Mouse (Mus musculus): ENCODE measurements around the gene Ube2t.

Gene Ube2t

DNA sequence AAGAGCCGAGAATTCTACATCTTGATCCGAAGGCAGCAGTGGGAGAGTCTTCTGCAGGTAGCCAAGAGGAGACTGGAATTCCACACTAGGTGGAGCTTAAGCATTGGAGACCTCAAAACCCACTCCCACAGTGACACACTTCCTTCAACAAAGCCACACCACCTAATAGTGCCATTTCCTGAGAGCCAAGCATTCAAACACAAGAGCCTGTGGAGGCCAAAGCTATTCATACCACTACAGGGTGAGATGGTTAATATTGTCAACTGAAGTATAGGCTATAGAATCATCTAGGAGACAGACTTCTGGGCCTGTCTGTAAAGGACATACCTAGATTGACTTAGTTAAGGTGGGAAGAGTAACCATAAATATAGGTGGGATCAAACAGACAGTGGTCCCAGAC is 3.1 kb downstream of the Ube2t start:
- no peaks in the 10 kb centered on the region for H3K27me3 ChIP-seq (ENCODE audit: control insufficient read depth, insufficient read depth, low read length, poor library complexity, severe bottlenecking)
- H3K36me3 ChIP-seq (ENCODE audit: control insufficient read depth, insufficient read depth, low read length, poor library complexity, severe bottlenecking), result no peaks in the 10 kb centered on the region
- no peak for DNase-seq (ENCODE audit: low read depth, low spot score)

DNA sequence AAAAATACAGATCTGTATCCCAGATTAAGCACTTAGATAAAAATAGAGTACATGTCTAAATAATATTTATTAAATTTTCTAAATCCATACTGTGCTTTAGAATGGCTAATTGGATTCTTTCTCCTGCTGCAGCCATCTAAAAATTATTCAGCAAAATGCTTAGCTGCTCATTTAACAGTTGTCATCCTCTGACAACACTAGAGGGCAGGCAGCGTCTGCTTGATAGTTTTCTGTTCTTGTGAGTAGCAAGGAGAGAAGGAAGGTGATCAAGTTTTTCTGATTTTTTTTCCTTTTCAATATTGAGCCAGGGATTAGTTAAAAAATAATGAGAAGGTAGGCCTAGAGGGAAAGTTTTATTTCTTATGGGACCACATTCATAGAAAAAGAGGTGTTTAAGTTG is 10.6 kb downstream of the Ube2t start:
- no peaks in the 10 kb centered on the region for H3K36me3 ChIP-seq (ENCODE audit: control insufficient read depth, insufficient read depth, low read length, poor library complexity, severe bottlenecking)
- DNase-seq (ENCODE audit: low read depth, low spot score), result peak; percentile 16
- no peaks in the 10 kb centered on the region for H3K27me3 ChIP-seq (ENCODE audit: control insufficient read depth, insufficient read depth, low read length, poor library complexity, severe bottlenecking)

DNA sequence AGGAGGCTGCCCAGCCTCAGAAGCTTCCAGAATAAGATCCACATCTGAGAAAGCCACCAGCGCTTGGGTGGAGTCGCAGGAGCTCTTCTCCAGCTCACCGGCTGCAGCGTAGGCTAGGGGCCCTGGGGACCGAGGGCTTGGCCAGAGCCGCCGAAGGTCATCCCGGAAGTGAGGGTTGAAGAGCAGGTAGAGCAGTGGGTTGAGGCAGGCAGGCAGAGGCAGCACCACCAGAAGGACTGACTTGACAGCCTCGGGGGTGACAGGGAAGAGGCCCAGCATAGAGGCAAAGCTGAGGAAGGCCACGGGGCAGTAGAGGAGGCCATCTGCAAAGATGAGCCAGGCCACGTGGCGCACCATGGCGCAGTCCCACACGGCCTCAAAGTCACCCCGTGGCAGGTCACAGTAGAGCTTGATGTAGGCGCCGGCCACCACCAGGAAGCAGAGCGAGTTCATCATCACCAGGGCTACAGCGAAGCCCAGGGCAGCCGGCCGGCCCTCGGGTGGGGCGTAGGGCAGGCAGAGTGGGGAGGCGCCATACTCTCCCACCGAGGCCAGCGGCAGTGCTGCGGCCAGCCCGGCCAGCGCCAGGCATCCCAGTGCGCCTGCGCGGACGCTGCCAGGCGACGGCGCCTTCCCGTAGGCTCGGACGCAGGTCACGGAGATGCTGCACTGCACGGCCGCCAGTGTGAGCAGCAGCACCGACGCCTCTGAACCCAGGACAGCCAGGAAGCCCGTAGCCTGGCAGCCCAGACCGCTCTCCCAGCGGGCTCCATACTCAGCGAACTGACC is 25.0 kb downstream of the Ube2t start:
- peak; percentile 40 for DNase-seq (ENCODE audit: low read depth, low spot score)
- Histone ChIP-seq H3K36me3 (ENCODE audit: control insufficient read depth, insufficient read depth, low read length, poor library complexity, severe bottlenecking) (no peaks in the 10 kb centered on the region), H3K27me3 (ENCODE audit: control insufficient read depth, insufficient read depth, low read length, poor library complexity, severe bottlenecking) (no peaks in the 10 kb centered on the region; the same call in 1 of the 2 replicates)

DNA sequence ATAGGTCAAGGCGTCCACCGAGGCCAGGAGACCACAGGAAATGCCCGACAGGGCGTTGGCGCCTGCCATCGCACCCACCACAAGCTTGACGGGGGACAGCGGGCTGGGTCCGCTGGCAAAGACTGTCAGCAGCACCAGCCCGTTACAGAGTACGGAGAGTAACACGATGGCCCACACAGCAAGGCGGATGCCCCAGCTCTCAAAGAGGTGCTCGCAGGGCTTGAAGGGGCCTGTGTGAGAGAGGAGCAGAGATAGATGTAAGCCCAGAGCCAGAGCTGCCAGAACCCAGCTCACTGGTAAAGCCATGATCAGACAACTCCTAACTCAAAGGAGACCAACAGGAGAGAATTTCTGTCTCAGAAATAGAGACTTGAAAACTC is 25.6 kb downstream of the Ube2t start:
- Histone ChIP-seq H3K27me3 (ENCODE audit: control insufficient read depth, insufficient read depth, low read length, poor library complexity, severe bottlenecking) (no peaks in the 10 kb centered on the region; the same call in 1 of the 2 replicates), H3K36me3 (ENCODE audit: control insufficient read depth, insufficient read depth, low read length, poor library complexity, severe bottlenecking) (no peaks in the 10 kb centered on the region)
- peak; percentile 4 for DNase-seq (ENCODE audit: low read depth, low spot score)

DNA sequence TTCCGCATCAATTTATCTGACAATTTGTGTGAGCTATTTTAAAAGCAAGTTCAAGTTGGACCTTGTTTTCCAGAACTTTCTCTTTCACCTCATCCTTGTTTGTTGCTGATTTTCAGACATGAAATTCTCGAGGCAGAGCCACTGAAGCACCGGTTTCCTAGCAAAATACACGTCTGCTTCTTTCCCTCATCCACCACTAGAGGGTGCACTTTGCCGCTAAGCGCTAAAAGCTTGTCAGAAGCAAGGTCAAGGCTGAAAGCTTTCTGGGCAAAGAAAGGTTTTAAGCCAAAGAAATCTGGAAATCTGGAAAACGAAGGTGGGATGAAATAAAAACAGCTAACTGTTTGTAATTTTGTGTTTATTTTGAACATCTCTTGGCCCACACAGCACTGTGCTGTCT is 27.0 kb downstream of the Ube2t start:
- no peaks in the 10 kb centered on the region; the same call in 1 of the 2 replicates for H3K27me3 ChIP-seq (ENCODE audit: control insufficient read depth, insufficient read depth, low read length, poor library complexity, severe bottlenecking)
- no peaks in the 10 kb centered on the region for H3K36me3 ChIP-seq (ENCODE audit: control insufficient read depth, insufficient read depth, low read length, poor library complexity, severe bottlenecking)
- DNase-seq (ENCODE audit: low read depth, low spot score), result peak; percentile 89

DNA sequence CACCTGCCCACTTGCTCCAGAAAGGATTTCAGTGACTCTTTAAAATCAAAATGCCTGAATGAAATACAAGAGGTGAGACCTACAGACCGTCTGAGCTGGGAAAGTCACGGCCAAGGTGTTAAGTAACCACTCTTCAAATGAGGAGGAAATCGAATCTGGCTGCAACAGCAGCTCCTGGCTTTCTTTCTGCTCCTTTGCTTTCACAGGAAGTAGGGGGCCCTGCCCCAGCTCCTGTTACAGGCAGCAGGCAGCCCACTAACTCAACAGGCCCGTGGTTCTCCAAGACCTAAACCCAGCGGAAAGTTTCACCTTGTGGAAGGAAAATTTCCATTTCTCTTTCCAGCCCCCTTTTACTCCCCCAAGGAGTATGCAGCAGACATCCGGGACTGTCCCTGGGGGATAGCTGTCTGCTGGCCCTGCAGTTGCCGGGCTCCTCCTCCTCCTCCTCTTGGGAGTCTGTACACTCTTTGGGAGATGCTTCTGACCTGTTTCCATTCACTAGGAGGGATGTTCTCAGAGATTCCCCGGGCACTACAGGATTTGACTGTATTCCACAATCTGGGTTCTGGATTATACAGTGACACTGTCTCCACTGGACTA is 29.8 kb downstream of the Ube2t start:
- H3K36me3 ChIP-seq (ENCODE audit: control insufficient read depth, insufficient read depth, low read length, poor library complexity, severe bottlenecking), result no peaks in the 10 kb centered on the region
- DNase-seq (ENCODE audit: low read depth, low spot score), result no peak
- H3K27me3 ChIP-seq (ENCODE audit: control insufficient read depth, insufficient read depth, low read length, poor library complexity, severe bottlenecking), result no peaks in the 10 kb centered on the region; the same call in 1 of the 2 replicates

DNA sequence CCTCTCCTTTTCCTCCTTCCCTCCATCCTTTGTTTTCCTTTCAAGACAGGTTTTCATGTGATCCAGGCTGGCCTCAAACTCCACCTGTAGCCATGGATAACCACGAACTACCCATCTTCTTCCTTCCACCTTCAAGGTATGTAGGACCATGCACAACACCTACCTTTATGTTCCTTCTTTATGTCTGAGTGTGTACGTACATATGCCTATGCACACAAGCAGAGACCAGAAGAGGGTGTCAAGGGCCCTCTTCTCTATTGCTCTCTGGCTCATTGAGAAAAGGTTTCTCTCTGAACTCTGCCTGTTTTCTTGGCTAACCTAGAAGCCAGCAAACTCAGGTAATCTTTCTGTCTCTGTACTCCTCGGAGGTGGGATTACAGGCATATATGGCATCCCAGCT is 32.4 kb downstream of the Ube2t start:
- Histone ChIP-seq H3K27me3 (ENCODE audit: control insufficient read depth, insufficient read depth, low read length, poor library complexity, severe bottlenecking) (no peaks in the 10 kb centered on the region), H3K36me3 (ENCODE audit: control insufficient read depth, insufficient read depth, low read length, poor library complexity, severe bottlenecking) (no peaks in the 10 kb centered on the region)
- DNase-seq (ENCODE audit: low read depth, low spot score), result no peak

DNA sequence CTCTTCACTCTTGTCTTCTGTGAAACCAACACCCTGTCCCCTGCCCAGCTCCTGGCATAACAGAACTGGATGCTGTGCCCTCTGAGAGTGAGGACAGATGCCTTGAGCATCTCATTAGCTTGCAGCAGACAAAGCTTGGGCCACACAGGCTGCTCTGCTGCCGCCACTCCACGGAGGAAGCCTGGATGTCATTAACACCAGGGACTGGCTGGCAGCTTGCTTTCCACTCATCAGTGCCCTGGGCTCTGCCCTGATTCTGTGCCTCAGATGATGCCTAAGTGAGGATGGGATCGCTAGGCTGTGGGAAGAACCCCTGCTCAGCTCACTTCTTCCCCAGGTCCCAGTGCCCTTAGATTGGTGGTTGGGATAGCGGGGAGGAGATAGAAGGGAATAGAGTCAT is 33.1 kb downstream of the Ube2t start:
- Histone ChIP-seq H3K36me3 (ENCODE audit: control insufficient read depth, insufficient read depth, low read length, poor library complexity, severe bottlenecking) (no peaks in the 10 kb centered on the region), H3K27me3 (ENCODE audit: control insufficient read depth, insufficient read depth, low read length, poor library complexity, severe bottlenecking) (no peaks in the 10 kb centered on the region)
- DNase-seq (ENCODE audit: low read depth, low spot score), result no peak

DNA sequence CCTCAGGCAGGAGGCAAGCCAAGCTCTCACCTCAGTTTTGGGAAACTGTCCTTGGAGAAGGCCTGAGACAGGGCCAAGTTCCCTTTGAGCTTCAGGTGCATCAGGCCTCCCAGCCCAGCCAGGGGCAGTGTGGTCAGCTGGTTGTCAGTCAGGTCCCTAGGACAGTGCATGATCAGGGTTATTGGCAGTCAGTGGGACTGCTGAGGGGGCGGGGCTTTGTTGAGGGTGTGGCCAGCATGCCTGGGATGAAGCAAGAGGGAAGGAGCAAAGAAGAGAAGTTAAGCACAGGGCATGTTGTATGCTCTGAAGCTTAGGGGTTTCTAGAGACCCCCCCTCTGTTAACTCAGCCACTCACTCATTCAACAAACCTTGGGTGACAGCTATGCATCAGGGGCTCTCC is 33.6 kb downstream of the Ube2t start:
- Histone ChIP-seq H3K27me3 (ENCODE audit: control insufficient read depth, insufficient read depth, low read length, poor library complexity, severe bottlenecking) (no peaks in the 10 kb centered on the region), H3K36me3 (ENCODE audit: control insufficient read depth, insufficient read depth, low read length, poor library complexity, severe bottlenecking) (no peaks in the 10 kb centered on the region)
- DNase-seq (ENCODE audit: low read depth, low spot score), result no peak

DNA sequence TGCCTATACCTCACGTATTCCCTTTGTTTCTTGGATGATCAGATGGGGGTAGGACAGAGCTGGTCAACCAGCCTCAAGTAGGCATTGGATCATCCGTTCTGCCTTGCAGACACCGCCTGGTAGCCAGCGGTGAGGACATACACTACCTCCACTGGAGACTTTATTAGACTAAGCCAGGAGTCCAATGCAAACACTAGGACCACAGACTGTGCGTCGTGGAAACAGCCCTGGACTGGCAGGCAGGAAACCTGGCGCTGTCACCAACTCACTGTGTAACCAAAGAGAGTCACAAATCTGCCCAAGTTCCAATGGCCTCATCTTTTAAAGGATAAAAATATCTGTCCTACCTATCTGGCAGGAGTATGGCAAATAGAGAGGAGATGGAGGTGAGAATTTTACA is 34.1 kb downstream of the Ube2t start:
- H3K27me3 ChIP-seq (ENCODE audit: control insufficient read depth, insufficient read depth, low read length, poor library complexity, severe bottlenecking), result no peaks in the 10 kb centered on the region
- DNase-seq (ENCODE audit: low read depth, low spot score), result no peak

DNA sequence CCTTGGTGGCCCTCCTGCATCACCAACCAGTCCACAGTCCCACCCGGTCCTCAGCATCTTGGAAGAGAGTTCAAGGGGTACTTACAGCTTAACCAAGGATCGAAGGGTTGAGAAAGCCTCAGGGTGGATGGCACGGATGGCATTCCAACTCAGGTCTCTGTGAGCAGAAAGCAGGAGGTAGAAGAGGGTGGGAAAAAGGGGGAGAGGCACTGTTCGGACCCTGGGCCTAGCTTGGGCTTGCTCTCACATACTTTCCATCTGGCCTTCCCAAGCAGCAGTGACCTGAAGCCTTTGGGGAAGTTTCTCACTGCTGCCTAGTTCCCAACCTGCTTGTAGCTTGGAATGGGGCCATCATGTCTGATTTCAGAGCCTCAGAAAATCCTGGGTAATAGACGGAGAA is 35.2 kb downstream of the Ube2t start:
- DNase-seq (ENCODE audit: low read depth, low spot score), result no peak
- H3K36me3 ChIP-seq (ENCODE audit: control insufficient read depth, insufficient read depth, low read length, poor library complexity, severe bottlenecking), result no peaks in the 10 kb centered on the region
- no peaks in the 10 kb centered on the region for H3K27me3 ChIP-seq (ENCODE audit: control insufficient read depth, insufficient read depth, low read length, poor library complexity, severe bottlenecking)

More for the DNA sequence above, 34.1 kb downstream of the Ube2t start:
- no peaks in the 10 kb centered on the region for H3K36me3 ChIP-seq (ENCODE audit: control insufficient read depth, insufficient read depth, low read length, poor library complexity, severe bottlenecking)

DNA sequence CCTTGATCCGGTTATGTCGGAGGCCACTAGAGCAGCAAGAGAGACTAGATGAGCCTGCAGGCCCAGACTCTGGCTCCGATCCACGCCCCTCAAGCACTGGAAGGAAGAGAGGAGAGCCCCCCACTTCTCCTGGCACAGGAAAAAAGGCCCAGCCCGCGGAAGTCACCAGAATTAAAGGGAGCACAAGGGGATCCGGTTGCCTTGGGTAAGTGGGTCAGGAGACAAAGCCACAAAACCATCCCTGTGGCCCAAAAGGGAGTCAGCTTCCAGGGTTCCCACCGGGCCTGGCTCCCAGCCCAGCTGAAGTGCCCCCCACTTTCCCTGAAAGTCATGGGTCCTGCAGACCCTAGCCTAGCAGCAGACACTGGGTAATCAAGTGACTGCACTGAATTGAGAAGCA is 35.9 kb downstream of the Ube2t start:
- no peak for DNase-seq (ENCODE audit: low read depth, low spot score)
- Histone ChIP-seq H3K36me3 (ENCODE audit: control insufficient read depth, insufficient read depth, low read length, poor library complexity, severe bottlenecking) (no peaks in the 10 kb centered on the region), H3K27me3 (ENCODE audit: control insufficient read depth, insufficient read depth, low read length, poor library complexity, severe bottlenecking) (no peaks in the 10 kb centered on the region)

DNA sequence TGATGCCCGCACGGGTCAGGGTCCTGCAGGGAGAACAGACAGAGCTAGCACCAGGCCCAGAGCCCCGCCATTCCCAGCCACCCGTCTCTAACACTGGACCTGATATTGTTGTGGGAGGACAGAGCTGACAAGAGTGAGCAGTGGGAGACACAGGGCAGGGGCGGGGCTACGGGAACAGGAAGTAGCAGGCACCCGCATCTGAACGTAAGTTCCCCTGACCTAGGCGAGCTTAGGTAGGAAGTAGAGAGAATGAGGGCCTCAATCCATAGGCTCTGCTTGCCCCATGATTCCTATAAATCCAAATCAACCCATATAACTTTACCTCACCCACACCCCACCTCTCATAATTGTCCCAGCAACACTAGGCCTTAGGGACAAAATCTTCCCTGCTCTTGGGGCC is 38.2 kb downstream of the Ube2t start:
- peak; percentile 15 for DNase-seq (ENCODE audit: low read depth, low spot score)
- no peaks in the 10 kb centered on the region for H3K36me3 ChIP-seq (ENCODE audit: control insufficient read depth, insufficient read depth, low read length, poor library complexity, severe bottlenecking)

DNA sequence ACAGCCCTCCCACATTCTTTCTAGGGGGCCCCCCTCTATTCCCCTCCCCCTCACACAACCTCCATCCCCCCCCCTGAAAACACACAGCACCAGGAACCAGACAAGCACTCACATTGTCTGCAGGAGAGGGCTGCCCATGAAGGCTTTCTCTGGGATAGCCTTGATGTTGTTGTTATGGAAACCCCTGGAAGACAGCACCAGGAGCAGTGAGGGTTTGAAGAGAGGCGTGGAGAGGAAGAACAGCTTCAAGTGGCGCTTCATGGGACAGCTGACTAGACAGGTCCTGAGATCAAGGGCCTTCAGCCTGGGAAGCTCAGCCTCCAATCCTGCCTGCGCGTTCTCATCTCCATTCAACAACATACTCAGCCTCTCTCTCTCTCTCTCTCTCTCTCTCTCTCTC is 41.0 kb downstream of the Ube2t start:
- no peak for DNase-seq (ENCODE audit: low read depth, low spot score)

More for the DNA sequence above, 38.2 kb downstream of the Ube2t start:
- no peaks in the 10 kb centered on the region for H3K27me3 ChIP-seq (ENCODE audit: control insufficient read depth, insufficient read depth, low read length, poor library complexity, severe bottlenecking)

DNA sequence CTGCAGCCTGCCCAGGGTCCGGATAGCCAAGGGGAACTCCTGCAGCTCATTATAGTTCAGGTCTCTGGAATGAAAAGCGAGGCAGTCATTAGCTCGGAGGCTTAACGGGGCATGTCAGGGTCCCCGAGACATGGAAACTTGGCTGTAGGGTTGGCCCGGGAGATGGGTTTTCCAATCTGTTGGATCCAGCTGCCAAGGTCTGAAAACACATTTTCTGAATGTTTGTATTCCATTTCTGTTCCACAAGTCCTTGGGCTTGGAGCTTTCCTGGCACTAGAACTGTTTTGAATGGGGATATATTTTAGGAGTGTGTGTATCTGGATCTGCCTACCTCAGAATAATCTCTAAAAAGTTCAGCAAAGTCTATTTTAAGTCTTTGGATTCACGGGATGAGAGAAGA is 43.3 kb downstream of the Ube2t start:
- no peak for DNase-seq (ENCODE audit: low read depth, low spot score)
- Histone ChIP-seq H3K36me3 (ENCODE audit: control insufficient read depth, insufficient read depth, low read length, poor library complexity, severe bottlenecking) (no peaks in the 10 kb centered on the region), H3K27me3 (ENCODE audit: control insufficient read depth, insufficient read depth, low read length, poor library complexity, severe bottlenecking) (no peaks in the 10 kb centered on the region)

More for the DNA sequence above, 41.0 kb downstream of the Ube2t start:
- Histone ChIP-seq H3K27me3 (ENCODE audit: control insufficient read depth, insufficient read depth, low read length, poor library complexity, severe bottlenecking) (no peaks in the 10 kb centered on the region), H3K36me3 (ENCODE audit: control insufficient read depth, insufficient read depth, low read length, poor library complexity, severe bottlenecking) (no peaks in the 10 kb centered on the region)
